Mouse (Mus musculus): ENCODE measurements at regions not wholly inside any gene's neighbourhood (a gene's known extent, or its start where the extent isn't known, plus 50 kb on each side); places are given as distances from the start of the nearest gene placed in this dataset.
A peak's percentile ranks its signal among the peaks of the same experiment; 100 is the strongest.

GRCm38 (mm10) chr15:56856057-56856456 lies 621.4 kb downstream of the Slc22a22 start:
- no peak overlapping the region for H3K27ac ChIP-seq (ENCODE audit: insufficient read depth, low read depth, low read length, poor library complexity, severe bottlenecking)
- in situ Hi-C loops (cut with MboI; ENCODE audit: low sequenced_read_pairs in 2 of 2, unreplicated experiment in 2 of 2) = loop anchor here in 1 of 2 experiments (25.0 kb wide), 1 partner anchor 519 kb away; no protein-coding TSS in a partner anchor

GRCm38 (mm10) chr15:56853106-56853505 lies 624.3 kb downstream of the Slc22a22 start:
- no peak overlapping the region for H3K4me3 ChIP-seq (ENCODE audit: insufficient read depth in 1 of 2, low read depth in 1 of 2, low read length in 2 of 2, poor library complexity in 1 of 2, severe bottlenecking in 1 of 2)
- in situ Hi-C loops (cut with MboI; ENCODE audit: low sequenced_read_pairs in 2 of 2, unreplicated experiment in 2 of 2) = loop anchor here (5.0 to 25.0 kb wide), 2 partner anchors 511 to 516 kb away; no protein-coding TSS in a partner anchor
- H3K27ac ChIP-seq (ENCODE audit: insufficient read depth, low read depth, low read length, poor library complexity, severe bottlenecking) = no peak overlapping the region
- TF ChIP-seq CHD2 (IDR thresholded peaks at IDR 0.05; ENCODE audit: low read depth, low read length) (no peak), ZC3H11A (IDR thresholded peaks at IDR 0.05; ENCODE audit: borderline replicate concordance, low read depth, low read length) (no peak), HCFC1 (IDR thresholded peaks at IDR 0.05; ENCODE audit: borderline replicate concordance, insufficient read depth, low read length) (no peak), MAFK (IDR thresholded peaks at IDR 0.05; ENCODE audit: insufficient read depth, low read depth, low read length) (no peak), ZNF384 (IDR thresholded peaks at IDR 0.05; ENCODE audit: low read depth, low read length) (no peak)
- no peak overlapping the region for H3K9ac ChIP-seq (ENCODE audit: insufficient read depth, low read depth, low read length, poor library complexity, severe bottlenecking)
- H3K36me3 ChIP-seq (ENCODE audit: control insufficient read depth, insufficient read depth, low read length, poor library complexity, severe bottlenecking) = no peaks in the 10 kb centered on the region
- no peaks in the 10 kb centered on the region for H3K9me3 ChIP-seq (ENCODE audit: control insufficient read depth, insufficient read depth, low read depth, low read length)
- no peak for DNase-seq (ENCODE audit: low read depth, low spot score)
- peaks cover 0 to 2% of the 10 kb centered on the region in 2 experiments; a peak in 1 of 4 replicates for H3K4me1 ChIP-seq (ENCODE audit: control insufficient read depth in 2 of 2, insufficient read depth in 2 of 2, low read length in 2 of 2, poor library complexity in 1 of 2)

More at GRCm38 (mm10) chr15:56856057-56856456, 621.4 kb downstream of the Slc22a22 start:
- no peak overlapping the region for H3K9ac ChIP-seq (ENCODE audit: insufficient read depth, low read depth, low read length, poor library complexity, severe bottlenecking)
- H3K4me3 ChIP-seq (ENCODE audit: insufficient read depth in 1 of 2, low read depth in 1 of 2, low read length in 2 of 2, poor library complexity in 1 of 2, severe bottlenecking in 1 of 2) = no peak overlapping the region
- peak; percentile 43 for DNase-seq (ENCODE audit: low read depth, low spot score)
- H3K4me1 ChIP-seq (ENCODE audit: control insufficient read depth in 2 of 2, insufficient read depth in 2 of 2, low read length in 2 of 2, poor library complexity in 1 of 2) = no peaks in the 10 kb centered on the region
- TF ChIP-seq CHD2 (IDR thresholded peaks at IDR 0.05; ENCODE audit: low read depth, low read length) (no peak), ZNF384 (IDR thresholded peaks at IDR 0.05; ENCODE audit: low read depth, low read length) (0 out of 2 replicates have a peak, but pooled peaks have one; percentile 15), ZC3H11A (IDR thresholded peaks at IDR 0.05; ENCODE audit: borderline replicate concordance, low read depth, low read length) (peak; percentile 86)
- H3K36me3 ChIP-seq (ENCODE audit: control insufficient read depth, insufficient read depth, low read length, poor library complexity, severe bottlenecking) = no peaks in the 10 kb centered on the region
- H3K9me3 ChIP-seq (ENCODE audit: control insufficient read depth, insufficient read depth, low read depth, low read length) = no peaks in the 10 kb centered on the region

DNA sequence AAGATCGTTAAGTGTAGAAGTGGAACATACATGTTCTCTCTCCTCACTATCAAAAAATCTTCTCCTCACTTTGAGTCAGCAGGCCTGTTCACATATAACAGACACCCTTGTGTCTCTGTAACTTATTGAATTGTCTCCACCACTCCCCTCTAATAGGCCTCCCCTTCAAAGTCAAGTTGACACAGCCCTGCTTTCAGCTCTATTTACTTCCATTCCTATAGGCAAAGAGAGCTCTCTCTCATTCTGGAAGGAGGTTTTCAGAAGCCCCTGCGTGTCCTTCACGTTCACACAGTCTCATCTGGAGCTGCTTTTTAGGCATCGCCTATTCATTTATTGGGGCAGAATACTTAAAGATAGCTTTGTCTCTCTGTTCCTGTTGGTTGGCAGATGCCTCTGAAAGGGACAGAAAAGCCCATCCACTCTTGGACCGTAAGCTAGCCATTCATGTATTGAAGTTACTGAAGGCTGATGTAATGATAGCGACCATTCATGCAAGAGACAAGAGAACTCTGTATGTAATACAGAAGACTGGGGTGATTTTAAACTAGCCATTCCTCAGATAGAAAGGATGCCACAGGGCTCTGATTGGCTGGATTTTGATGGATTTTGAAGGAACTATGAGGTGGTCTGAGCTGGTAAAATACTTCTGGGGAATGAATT lies 629.8 kb downstream of the Slc22a22 start:
- H3K9ac ChIP-seq (ENCODE audit: insufficient read depth, low read depth, low read length, poor library complexity, severe bottlenecking) = no peak overlapping the region
- no peaks in the 10 kb centered on the region for H3K9me3 ChIP-seq (ENCODE audit: control insufficient read depth, insufficient read depth, low read depth, low read length)
- no peak overlapping the region for H3K4me3 ChIP-seq (ENCODE audit: insufficient read depth in 1 of 2, low read depth in 1 of 2, low read length in 2 of 2, poor library complexity in 1 of 2, severe bottlenecking in 1 of 2)
- peaks cover 2 to 4% of the 10 kb centered on the region in 2 experiments; a peak in 2 of 4 replicates for H3K4me1 ChIP-seq (ENCODE audit: control insufficient read depth in 2 of 2, insufficient read depth in 2 of 2, low read length in 2 of 2, poor library complexity in 1 of 2)
- TF ChIP-seq HCFC1 (IDR thresholded peaks at IDR 0.05; ENCODE audit: borderline replicate concordance, insufficient read depth, low read length) (no peak), MAFK (IDR thresholded peaks at IDR 0.05; ENCODE audit: insufficient read depth, low read depth, low read length) (no peak), ZC3H11A (IDR thresholded peaks at IDR 0.05; ENCODE audit: borderline replicate concordance, low read depth, low read length) (no peak), ZNF384 (IDR thresholded peaks at IDR 0.05; ENCODE audit: low read depth, low read length) (no peak), CHD2 (IDR thresholded peaks at IDR 0.05; ENCODE audit: low read depth, low read length) (no peak)
- in situ Hi-C loops (cut with MboI; ENCODE audit: low sequenced_read_pairs in 2 of 2, unreplicated experiment in 2 of 2) = no loop called here
- no peaks in the 10 kb centered on the region for H3K36me3 ChIP-seq (ENCODE audit: control insufficient read depth, insufficient read depth, low read length, poor library complexity, severe bottlenecking)
- DNase-seq (ENCODE audit: low read depth, low spot score) = no peak
- no peak overlapping the region for H3K27ac ChIP-seq (ENCODE audit: insufficient read depth, low read depth, low read length, poor library complexity, severe bottlenecking)

DNA sequence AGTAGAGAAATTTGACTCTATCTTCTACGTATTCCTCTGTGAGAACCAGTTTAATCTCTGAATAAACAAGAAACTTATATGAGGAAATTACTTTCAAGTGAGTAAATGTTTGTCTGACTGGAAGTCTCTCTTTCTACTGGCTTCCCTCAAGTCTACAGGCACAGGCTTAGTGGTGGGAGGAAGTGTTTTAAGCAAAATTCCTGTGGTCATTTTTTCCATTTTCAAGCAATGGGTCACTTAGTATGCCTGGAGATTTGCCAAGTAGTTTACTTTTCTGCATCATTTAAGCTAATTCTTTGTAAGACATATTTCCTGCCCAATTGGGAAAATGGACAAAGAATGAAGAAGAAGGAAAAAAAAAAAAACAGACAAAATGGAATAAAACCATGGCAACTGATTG lies 632.9 kb downstream of the Slc22a22 start:
- DNase-seq (ENCODE audit: low read depth, low spot score) = no peak
- in situ Hi-C loops (cut with MboI; ENCODE audit: low sequenced_read_pairs in 2 of 2, unreplicated experiment in 2 of 2) = no loop called here
- Histone ChIP-seq H3K36me3 (ENCODE audit: control insufficient read depth, insufficient read depth, low read length, poor library complexity, severe bottlenecking) (no peaks in the 10 kb centered on the region), H3K4me1 (ENCODE audit: control insufficient read depth in 2 of 2, insufficient read depth in 2 of 2, low read length in 2 of 2, poor library complexity in 1 of 2) (peaks cover 2 to 4% of the 10 kb centered on the region in 2 experiments; a peak in 2 of 4 replicates), H3K4me3 (ENCODE audit: insufficient read depth in 1 of 2, low read depth in 1 of 2, low read length in 2 of 2, poor library complexity in 1 of 2, severe bottlenecking in 1 of 2) (no peak overlapping the region), H3K27ac (ENCODE audit: insufficient read depth, low read depth, low read length, poor library complexity, severe bottlenecking) (no peak overlapping the region), H3K9ac (ENCODE audit: insufficient read depth, low read depth, low read length, poor library complexity, severe bottlenecking) (no peak overlapping the region), H3K9me3 (ENCODE audit: control insufficient read depth, insufficient read depth, low read depth, low read length) (no peaks in the 10 kb centered on the region)
- TF ChIP-seq ZNF384 (IDR thresholded peaks at IDR 0.05; ENCODE audit: low read depth, low read length) = no peak
- TF ChIP-seq MAFK (IDR thresholded peaks at IDR 0.05; ENCODE audit: insufficient read depth, low read depth, low read length) = no peak
- no peak for TF ChIP-seq ZC3H11A (IDR thresholded peaks at IDR 0.05; ENCODE audit: borderline replicate concordance, low read depth, low read length)
- no peak for TF ChIP-seq CHD2 (IDR thresholded peaks at IDR 0.05; ENCODE audit: low read depth, low read length)
- TF ChIP-seq HCFC1 (IDR thresholded peaks at IDR 0.05; ENCODE audit: borderline replicate concordance, insufficient read depth, low read length) = no peak

Data from ES-E14 (cell line).